Mouse (Mus musculus) lung, adult 2 months (tissue): ENCODE measurements around the gene Gpr108. TPM values are rescaled to one million over a fixed set of nuclear protein-coding genes. Genes with fewer than 3 reads are reported as not detected.

Experiments used
- DNase-seq: peaks from one replicate; pipeline ENCODE4 v3.0.0; 2022
- H3K4me1 ChIP-seq: fragments of 200-500 bp; 2 replicates; pipeline ENCODE4 v1.6.1; 2011; ENCODE audit warnings: low read length; ENCODE audit not compliant: control insufficient read depth, insufficient read depth
- H3K4me3 ChIP-seq: fragments of 200-500 bp; replicated peaks from 2 replicates; pipeline ENCODE3; 2011; ENCODE audit warnings: low read depth, mild to moderate bottlenecking, control low read depth, low read length; ENCODE audit errors: extremely low read depth
- CTCF ChIP-seq: fragments of 200-500 bp; IDR thresholded peaks from 2 replicates; pipeline ENCODE4 v1.5.1; 2011; ENCODE audit warnings: mild to moderate bottlenecking, low read length, control low read depth; ENCODE audit not compliant: insufficient read depth
- POLR2A ChIP-seq: fragments of 200-500 bp; IDR thresholded peaks from 2 replicates; pipeline ENCODE4 v1.6.1; 2011; ENCODE audit warnings: low read depth, mild to moderate bottlenecking, control low read depth, low read length, borderline replicate concordance; ENCODE audit errors: extremely low read depth
- WGBS: fragments of 180-500 bp; shearing (Covaris S2); methylation state at CpG from one replicate; pipeline ENCODE4 v1.1.7; 2018; 5-methylcytosine and 5-hydroxymethylcytosine counted together
- polyA plus RNA-seq: library from polyadenylated mRNA; depleted of rRNA; stranded (reverse); fragments of >200 nt; gene quantifications from 2 replicates; pipeline ENCODE4 v1.2.3, GENCODE M21; 2012

The Gpr108 gene
- polyA plus RNA-seq, 1 experiment = 68.2 TPM

GRCm38 (mm10) chr17:57275111-57275996 lies 27.1 kb upstream of the Gpr108 start:
- Histone ChIP-seq H3K4me3 (peak overlapping the region; percentile 97), H3K4me1 (0 out of 2 replicates have a peak, but pooled peaks cover 4% of the 10 kb centered on the region)
- WGBS = 1% methylated on average over 53 of the region's 53 CpGs
- TF ChIP-seq POLR2A (peak; percentile 78; the same call in 1 of the 2 replicates), CTCF (no peak)
- DNase-seq = peak; percentile 91

DNA sequence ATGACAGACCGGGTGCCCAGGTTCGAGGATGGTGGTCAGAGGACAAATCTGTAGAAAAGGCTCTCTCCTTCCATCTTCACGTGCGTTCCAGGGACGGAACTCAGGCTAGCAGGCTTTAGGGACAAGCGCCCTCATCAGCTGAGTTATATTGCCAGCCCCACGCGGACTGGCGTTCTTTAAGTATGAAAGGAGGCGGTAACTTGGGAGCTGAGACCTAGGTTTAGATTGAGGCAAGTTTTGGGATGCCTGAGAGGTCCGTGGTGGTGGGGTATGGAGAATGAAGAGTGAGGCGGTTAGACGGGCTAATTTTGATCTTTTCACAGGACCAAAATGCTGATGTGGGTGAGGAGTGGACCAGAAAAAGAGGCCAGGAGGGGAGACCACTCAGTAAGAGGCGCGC lies 26.4 kb upstream of the Gpr108 start:
- DNase-seq = no peak
- 0 out of 2 replicates have a peak, but pooled peaks cover 4% of the 10 kb centered on the region for H3K4me1 ChIP-seq
- TF ChIP-seq CTCF = no peak
- no peak for TF ChIP-seq POLR2A
- H3K4me3 ChIP-seq = peak overlapping the region; percentile 97
- 6% methylated on average over 15 of the region's 15 CpGs for WGBS

DNA sequence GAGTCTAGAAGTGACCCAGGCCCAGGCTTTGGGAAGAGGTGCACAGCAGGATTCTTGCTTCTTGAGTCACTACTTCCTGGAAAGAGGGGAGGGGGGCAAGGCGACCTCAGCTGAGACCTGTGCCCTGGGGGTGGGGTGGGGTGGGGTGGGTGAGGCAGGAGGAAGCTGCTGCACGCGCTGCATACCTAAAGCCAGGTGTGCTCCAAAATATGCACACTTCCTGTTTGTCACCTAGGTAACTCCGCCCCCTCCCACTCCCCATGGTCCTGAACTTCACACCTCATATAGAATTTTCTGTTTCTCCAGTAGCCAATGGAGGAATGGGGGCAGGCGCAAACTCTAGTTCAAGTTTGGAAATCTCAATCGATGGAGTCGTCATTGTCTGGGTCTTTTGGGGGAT lies 25.6 kb upstream of the Gpr108 start:
- TF ChIP-seq CTCF = no peak
- no peak for TF ChIP-seq POLR2A
- Histone ChIP-seq H3K4me1 (0 out of 2 replicates have a peak, but pooled peaks cover 4% of the 10 kb centered on the region), H3K4me3 (no peak overlapping the region)
- DNase-seq = no peak
- WGBS = 42% methylated on average over 7 of the region's 7 CpGs

GRCm38 (mm10) chr17:57271301-57271700 lies 23.1 kb upstream of the Gpr108 start:
- no peak for TF ChIP-seq POLR2A
- TF ChIP-seq CTCF = no peak
- 60% methylated on average over 9 of the region's 9 CpGs for WGBS
- 0 out of 2 replicates have a peak, but pooled peaks cover 3% of the 10 kb centered on the region for H3K4me1 ChIP-seq
- DNase-seq = no peak
- H3K4me3 ChIP-seq = no peak overlapping the region

- Histone ChIP-seq H3K4me1 (peaks cover 3% of the 10 kb centered on the region; the same call in 1 of the 2 replicates), H3K4me3 (no peak overlapping the region)
- TF ChIP-seq CTCF (no peak), POLR2A (no peak)
- DNase-seq = no peak
- WGBS = 77% methylated on average over 6 of the region's 6 CpGs
Measured at GRCm38 (mm10) chr17:57267556-57268126, 19.4 kb upstream of the Gpr108 start.

- WGBS = 36% methylated on average over 22 of the region's 22 CpGs
- peak; percentile 88 for DNase-seq
- H3K4me3 ChIP-seq = peak overlapping the region; percentile 18
Measured at GRCm38 (mm10) chr17:57264972-57265945, 17.0 kb upstream of the Gpr108 start.

GRCm38 (mm10) chr17:57264164-57264563 lies 15.9 kb upstream of the Gpr108 start:
- no peak for DNase-seq
- 53% methylated on average over 2 of the region's 2 CpGs for WGBS

More at GRCm38 (mm10) chr17:57264972-57265945, 17.0 kb upstream of the Gpr108 start:
- TF ChIP-seq CTCF = no peak
- TF ChIP-seq POLR2A = no peak
- H3K4me1 ChIP-seq = peaks cover 3% of the 10 kb centered on the region; the same call in 1 of the 2 replicates

DNA sequence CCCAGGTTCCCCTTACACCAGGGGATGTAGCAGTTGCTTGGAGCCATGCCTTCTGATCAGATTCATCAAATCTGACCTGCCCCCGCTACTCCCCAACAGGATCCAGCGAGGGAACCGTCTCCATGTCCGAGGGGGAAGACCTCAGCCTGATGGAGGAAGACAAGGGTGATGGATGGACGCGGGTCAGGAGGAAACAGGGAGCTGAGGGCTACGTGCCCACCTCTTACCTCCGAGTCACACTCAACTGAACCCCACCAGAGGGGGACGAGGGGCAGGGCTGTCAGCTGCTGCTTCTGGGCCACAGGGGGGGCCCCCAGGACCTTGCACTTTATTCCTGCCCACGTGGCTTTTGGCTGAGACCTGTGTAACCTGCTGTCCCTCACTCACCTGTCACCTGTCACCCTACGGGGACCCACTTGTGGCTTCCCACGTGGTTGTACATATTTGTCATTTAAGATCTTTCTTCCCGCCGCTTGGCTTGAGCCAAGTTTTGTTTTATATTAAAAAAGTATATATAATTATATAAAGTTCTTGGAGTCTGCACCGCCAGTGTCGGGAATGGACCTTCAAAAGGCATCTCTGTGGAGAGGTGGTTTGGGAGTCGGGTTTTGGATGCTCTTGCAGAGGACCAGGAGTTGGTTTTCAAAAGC lies 14.8 kb upstream of the Gpr108 start:
- TF ChIP-seq CTCF (no peak), POLR2A (no peak)
- H3K4me3 ChIP-seq = no peak overlapping the region
- H3K4me1 ChIP-seq = peaks cover 3% of the 10 kb centered on the region; the same call in 1 of the 2 replicates
- no peak for DNase-seq
- 83% methylated on average over 17 of the region's 17 CpGs for WGBS

More at GRCm38 (mm10) chr17:57264164-57264563, 15.9 kb upstream of the Gpr108 start:
- no peak for TF ChIP-seq POLR2A
- TF ChIP-seq CTCF = no peak
- H3K4me3 ChIP-seq = no peak overlapping the region
- peaks cover 3% of the 10 kb centered on the region; the same call in 1 of the 2 replicates for H3K4me1 ChIP-seq
